Mouse (Mus musculus) WW6 (cell line): ENCODE measurements around the gene Mknk1.

Experiments used
- DNase-seq: peaks from one replicate; pipeline ENCODE4 v3.0.0-alpha.2; 2013; ENCODE audit warnings: low read depth, low spot score

The Mknk1 gene

GRCm38 (mm10) chr4:115838696-115839641 lies at the start of gene Mknk1:
Gene Mknk1, plus strand, starts transcription at chr4:115839198.
- peak; percentile 84 for DNase-seq

DNA sequence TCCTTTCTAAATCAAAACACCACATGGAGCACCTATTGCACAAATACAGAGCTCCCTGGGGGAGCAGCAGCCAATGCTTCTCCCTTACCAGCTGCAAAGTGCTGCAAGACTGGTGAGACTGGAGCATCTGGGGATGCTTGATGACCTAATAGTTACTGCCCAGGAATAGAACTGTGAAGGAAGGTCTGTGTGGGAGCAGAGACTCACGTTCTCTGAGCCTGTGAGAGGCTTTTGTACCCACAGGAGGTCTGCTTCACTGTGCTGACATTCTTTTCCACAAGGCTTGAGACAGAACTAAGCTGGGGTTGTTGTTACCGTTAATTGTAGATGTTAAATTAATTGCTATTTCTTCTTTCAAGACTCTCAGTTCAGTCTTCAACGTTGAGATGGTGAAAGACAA lies 48.1 kb upstream of the Mknk1 start:
- DNase-seq = no peak

- DNase-seq = no peak
Observed at GRCm38 (mm10) chr4:115795360-115795759, 43.6 kb upstream of the Mknk1 start.

GRCm38 (mm10) chr4:115799981-115800380 lies 39.0 kb upstream of the Mknk1 start:
- DNase-seq = no peak

DNA sequence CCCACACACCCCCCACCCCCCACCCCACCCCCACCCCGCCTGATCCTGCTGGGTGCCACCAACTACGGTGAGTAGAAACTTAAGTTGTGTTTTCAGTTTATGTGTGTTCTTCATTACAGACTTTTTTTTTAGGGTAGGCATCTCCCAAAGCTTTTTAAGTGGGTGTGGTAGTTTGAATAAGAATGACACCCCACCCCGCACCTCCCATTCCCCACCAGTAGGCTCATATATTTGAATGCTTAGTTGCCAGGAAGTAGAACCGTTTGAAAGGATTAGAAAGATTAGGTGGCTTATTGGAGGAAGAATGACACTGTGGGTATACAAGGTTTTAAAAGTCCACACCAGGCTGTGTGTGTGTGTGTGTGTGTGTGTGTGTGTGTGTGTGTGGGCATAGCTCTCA lies 26.7 kb upstream of the Mknk1 start:
- no peak for DNase-seq

DNA sequence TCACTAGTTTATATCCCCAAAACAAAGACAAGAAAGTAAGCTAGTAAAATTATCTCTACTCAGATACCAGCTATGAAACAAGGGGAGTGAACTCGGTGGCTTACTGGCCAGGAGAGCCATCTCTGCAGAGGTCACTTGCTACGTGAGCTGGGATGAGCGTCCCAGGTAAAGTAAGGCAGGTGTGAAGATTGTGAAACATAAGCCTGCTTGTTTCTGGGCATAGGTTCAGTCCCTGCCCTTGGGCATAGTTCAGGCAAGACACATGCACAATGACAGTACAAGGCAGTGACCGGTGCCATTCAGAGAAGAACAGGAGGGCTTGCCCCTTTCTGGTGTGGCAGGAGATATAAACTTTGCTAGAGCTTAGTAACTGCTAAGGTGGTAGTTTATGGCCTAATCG lies 23.4 kb upstream of the Mknk1 start:
- no peak for DNase-seq

DNA sequence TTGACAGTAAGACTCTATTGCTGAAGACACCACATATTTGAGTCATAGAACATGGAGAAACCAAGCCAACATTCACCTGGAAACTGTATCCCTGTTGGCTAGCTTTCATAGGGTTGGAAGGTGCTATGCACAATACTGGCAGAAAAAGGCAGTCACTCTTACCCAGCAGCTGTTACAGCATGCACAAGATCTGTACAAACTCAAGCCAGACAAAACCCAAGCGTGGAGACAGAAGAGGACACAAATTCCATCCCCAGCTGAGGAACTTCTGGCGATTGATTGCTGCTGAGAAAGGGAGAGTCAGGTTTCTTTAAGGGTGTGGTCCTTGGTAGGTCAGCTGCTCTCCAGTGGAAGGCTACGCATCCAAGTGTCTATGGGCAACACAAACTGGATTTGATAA lies 18.8 kb upstream of the Mknk1 start:
- no peak for DNase-seq

DNA sequence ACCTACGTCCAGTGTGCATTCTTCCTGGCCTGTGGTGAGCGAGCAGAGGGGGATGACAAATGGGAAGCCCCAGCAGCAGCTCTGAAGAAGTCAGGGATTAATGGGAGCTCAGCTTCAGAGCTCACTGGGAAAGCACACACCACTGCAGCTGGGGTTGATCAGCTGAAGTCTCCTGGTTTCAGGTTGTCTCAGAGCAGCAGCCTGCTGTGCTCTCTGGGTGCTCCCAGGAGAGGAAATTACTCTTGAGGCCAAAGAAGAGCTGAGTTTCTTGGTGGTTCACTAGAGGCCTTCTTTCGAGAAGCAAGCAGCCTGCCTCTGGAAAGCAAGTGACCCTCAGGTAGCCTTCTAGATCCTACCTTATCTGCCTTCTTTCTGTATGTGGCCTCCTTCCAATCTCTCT lies 18.1 kb upstream of the Mknk1 start:
- DNase-seq = no peak

DNA sequence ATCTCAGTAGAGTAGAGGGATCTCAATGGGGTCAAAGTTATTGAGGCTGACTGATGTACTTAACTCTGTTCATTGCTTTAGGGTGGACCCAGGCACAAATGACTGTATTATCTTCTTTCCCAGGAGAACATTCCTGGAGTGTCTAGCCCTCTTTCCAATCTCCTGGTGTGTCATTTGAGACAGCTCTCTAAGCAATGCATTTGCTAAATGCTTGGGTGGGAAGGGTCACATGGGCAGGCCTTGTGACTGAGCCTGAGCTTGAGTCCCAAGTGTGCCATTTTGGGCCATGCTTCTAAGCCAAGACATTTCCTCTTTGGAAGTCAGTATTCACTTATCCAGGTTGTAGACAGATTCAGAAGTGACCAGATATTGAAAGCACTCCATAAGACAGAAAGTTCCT lies 17.6 kb upstream of the Mknk1 start:
- no peak for DNase-seq

GRCm38 (mm10) chr4:115821928-115822327 lies 17.1 kb upstream of the Mknk1 start:
- no peak for DNase-seq

DNA sequence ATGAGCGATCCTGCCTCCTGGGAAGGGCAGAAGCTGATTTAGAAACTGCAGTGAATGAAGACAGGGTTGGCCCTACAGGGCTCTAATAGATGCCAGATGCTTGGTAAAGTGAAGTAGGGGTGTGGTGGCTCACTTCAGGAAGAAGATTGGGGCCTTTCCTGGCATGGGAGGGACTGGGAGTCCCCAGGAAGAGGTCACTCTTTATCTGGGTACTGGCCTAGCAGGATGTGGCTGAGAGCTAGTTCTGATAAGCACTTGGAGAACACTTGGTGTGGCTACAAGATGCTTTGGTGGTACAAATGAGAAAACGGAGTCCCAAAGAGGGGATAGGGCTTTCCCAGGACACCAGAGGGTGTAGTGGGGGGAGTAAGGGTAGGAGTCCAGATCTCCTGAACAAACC lies 14.8 kb upstream of the Mknk1 start:
- DNase-seq = no peak

GRCm38 (mm10) chr4:115825271-115825670 lies 13.7 kb upstream of the Mknk1 start:
- DNase-seq = no peak

DNA sequence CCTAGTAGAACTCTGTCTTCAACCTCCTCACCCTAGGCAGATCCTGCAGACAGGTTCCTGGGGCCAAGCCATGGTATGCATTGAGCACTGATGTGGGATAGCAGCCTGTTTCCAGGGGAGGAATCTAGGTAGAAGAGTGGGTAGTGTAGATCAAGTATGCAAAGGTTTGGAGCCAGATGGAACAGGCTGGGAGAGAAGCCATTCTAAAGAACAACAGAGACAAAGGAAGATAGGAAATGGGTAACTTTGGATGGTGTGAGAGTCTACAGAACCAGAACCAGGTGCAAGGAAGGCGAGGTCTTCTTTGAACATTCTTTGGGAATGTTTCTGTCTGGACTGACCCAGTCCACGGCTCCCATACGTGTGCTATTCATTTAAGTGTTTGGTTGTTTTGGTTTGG lies 11.9 kb upstream of the Mknk1 start:
- DNase-seq = no peak

DNA sequence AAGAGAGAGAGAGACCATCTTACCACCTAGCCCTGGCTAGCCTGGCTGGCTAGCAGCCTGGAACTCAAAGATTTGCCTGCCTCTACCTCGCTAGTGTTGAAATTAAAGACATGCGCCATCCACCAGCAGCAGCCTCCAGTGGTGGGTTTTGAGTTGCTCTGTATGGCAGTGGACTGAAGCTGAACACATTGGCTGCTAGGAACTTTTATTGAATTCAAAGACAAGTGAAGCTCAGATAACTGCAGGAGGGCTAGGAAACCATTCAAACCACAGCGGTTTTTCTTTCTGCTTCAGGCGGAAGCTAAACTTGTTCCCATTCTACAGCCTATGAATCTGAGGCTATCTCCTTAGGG lies 11.5 kb upstream of the Mknk1 start:
- DNase-seq = no peak

GRCm38 (mm10) chr4:115827888-115828571 lies 11.0 kb upstream of the Mknk1 start, which contains the start of gene Mob3c:
Gene Mob3c, plus strand, starts transcription at chr4:115828092.
- DNase-seq = no peak

GRCm38 (mm10) chr4:115828572-115828902 lies 10.5 kb upstream of the Mknk1 start:
- no peak for DNase-seq

GRCm38 (mm10) chr4:115830491-115830890 lies 8.5 kb upstream of the Mknk1 start:
- no peak for DNase-seq

GRCm38 (mm10) chr4:115831221-115831620 lies 7.8 kb upstream of the Mknk1 start:
- no peak for DNase-seq

DNA sequence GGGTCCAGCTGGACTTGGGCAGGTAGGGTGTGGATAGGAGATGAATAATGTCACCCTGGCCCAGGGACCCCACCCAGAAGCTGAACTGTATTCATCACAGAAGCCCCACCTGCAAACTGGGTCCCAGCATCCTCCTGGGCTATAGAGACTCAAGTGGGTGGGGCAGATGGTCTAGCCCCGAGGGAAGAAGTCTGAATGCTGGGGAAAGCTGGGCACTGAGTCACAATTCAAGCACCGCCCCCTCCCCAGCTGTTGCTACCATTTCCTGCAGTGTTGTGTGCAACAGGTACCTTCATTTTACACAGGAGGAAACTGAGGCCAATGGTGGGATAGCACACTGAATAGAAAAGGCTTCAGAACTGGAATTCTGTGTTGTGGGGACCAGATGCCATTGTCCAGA lies 7.0 kb upstream of the Mknk1 start:
- DNase-seq = no peak

GRCm38 (mm10) chr4:115835576-115835975 lies 3.4 kb upstream of the Mknk1 start:
- DNase-seq = no peak

GRCm38 (mm10) chr4:115838196-115838595 lies 802 bp upstream of the Mknk1 start:
- no peak for DNase-seq

DNA sequence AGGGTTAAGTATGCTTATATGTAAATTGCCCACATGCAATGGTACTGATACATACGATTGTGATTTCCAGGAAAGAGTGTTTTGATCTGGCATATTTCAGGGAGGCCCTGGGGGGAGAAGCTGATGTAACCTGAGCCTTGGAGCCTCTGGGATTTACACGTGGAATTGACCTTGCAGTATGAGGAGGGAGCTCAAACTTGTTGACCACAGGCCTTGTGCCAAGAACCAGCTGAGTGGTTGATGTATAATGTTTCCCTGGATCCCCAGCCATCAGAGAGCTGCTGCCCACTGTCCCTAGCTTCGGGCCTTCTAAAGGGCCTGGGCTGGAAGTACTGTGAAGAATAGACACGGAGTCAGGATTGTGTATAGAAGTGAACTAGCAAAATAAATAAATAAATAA lies 958 bp downstream of the Mknk1 start:
- no peak for DNase-seq

DNA sequence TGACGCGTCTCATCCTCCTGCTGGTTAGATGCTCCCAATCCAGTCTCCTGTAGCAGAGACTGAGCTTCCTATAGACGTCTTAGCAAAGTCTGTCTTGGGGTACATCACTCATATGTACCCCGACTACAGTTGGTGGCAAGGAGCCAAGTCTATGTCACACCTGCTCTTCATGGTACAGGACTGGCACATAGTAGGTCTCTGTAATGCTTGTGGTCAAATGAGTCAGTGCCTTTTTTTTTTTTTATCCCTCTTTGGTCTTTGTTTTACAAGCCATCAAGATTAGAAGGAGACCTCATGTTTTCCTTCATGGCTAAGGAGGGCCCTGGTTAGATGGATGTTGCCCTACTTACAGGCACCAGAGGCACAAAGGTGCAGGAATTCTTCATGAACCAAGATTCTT lies 1.8 kb downstream of the Mknk1 start:
- no peak for DNase-seq
